Mouse (Mus musculus) cerebral cortex, adult 2 months (tissue): Measurements from ENCODE around the gene Phf14.

Experiments
- WGBS: fragments of 180-500 bp; shearing (Covaris S2); methylation state at CpG from one replicate; pipeline ENCODE4 v1.1.7; 2018; 5-methylcytosine and 5-hydroxymethylcytosine counted together

The Phf14 gene

DNA sequence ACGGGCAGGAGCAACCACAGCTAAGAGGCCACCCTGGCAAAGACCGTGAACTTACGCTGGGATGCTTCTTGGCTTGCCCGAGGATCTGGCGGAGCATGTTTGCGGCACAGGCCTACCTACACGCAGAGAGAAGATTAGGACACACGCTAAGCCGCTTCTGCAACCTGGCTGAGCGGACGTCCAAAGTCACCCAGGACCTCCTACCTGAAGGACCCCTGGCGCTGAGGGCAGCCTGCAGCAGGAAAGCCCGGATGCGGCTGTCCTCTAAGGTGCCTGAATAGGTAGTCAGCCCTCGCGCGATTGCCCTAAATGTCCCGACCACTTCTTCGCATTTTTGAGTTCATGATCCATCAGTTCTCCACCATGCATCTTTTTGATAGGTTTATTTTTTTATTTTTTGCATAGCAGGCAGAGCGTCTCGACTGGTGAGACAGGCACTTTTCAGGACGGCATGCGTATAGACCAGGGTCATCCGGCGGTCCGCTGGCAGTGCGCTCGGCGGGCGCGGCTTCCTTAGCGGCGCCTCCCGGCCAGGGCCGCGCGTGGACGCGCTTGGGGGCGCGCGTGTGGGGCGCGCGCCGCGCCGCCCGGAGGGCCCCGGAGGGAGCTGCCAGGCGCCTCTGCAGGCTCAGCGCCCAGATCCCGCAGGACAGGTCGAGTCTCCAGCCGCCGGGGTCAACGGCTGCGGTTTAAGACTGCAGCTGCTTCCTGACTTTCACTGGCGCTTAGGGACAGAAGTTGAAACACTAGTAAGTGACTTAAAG, at the start of gene Phf14, which contains the start of gene Ndufa4:
Gene Phf14 (plus strand): TSS at position 541 of the 764 bp plus-strand sequence.
Gene Ndufa4 (minus strand): TSS at position 229 of the 764 bp plus-strand sequence.
- WGBS = under 1% methylated on average over 59 of the region's 59 CpGs

DNA sequence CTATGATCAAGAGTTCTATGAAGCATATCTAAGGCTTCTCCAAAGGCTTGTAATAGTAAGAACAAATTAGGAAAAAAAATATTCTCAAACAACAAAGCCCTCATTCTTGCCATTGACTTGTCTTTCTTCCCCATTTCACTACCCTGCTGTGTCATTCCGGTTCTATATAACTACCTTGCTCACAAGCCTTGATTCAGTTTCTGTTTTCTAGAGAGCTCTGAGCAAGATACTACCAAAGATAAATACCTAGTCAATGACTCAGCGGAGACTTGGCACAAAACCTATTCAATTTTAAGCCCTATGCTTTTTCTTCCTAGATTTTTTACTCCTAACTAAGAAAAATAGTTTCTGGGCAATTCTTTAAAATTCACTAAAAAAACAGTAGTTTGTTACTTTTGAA, 32.2 kb upstream of the Phf14 start:
- no CpG with 5 or more reads among the region's 2 CpGs for WGBS

DNA sequence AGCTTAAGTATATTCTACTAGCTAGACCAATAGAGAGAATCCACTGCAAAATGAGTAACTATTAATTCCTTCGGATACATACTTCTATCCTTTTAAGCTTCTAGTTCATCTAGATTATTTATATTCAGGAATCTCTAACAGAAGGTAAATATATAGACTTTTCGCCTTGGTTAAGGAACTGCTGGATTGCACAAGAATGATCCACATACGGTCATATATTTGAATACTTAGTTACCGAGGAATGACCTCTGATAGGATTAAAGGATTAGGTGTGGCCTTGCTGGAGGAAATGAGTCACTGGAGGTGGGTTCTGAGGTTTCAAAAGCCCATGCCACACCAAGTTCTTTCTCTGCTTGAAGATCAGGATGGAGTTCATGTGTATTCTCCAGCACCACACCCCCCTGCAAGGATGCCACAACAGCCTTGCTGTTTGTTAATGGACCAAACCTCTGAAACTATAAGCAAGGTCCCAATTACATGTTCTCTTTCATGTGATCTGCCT, 6.7 kb upstream of the Phf14 start:
- WGBS = 87% methylated on average over 4 of the region's 4 CpGs

DNA sequence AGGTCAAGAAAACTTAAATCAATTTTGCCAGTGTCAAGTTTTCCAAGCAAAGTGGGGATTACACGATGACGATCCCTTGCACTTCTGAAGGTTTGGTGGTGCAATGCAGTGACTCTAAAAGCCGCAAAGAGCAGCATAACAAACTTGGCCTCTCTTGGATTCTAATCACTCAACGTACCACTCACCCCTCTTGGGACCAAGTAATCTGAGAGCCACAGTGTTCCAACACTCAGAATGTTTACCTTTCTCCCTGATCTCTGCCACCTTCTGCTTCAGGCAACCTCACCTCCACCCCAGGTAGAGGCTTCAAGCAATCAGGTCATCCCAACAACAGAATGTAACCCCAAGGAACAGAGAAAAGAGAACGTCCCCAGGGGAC, 730 bp upstream of the Phf14 start:
- WGBS = under 1% methylated on average over 5 of the region's 5 CpGs

DNA sequence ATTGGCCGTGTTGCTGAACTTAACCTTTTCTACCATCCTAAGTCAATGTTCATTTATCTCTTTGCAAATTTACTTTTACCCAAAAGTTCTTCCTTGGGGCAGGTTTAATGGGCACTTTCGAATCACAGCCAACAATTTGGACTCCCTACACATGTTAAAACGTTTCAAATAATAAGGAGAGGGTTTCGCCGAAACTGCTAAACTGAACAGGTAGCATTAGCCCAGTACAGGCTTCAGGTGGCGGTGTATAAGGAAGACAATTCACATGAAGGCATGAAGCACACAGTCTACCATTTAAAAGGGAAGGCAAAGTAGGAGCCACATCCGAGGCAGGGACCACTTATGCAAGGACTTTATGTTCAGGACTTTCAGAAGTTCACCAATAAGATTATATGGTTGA, 561 bp downstream of the Phf14 start:
- WGBS = 17% methylated on average over 7 of the region's 7 CpGs

DNA sequence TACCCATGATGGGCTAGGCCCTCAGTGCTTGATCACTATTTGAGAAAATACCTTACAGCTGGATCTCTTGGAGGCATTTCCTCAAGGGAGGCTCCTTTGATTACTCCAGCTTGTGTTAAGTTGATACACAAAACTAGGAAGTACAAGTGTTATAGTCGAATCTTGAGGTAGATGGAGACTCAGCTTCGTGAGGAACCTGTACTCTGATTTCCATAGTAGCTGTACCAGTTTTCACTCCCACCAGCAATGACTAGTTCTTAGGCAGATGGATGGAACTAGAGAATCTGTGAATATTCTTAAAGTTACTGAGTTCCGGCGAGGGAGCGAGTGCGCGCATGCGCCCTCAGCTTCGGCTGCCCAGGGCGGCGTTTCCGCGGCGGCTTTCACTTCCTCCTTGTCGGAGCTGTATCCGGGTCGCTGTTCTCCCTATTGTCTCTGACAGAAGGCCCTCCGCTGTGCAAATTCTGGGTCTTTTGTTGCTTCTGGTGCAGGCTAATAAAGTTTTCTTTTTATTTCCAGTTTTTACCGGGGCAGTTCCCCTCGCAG, 18.0 kb downstream of the Phf14 start:
- WGBS = under 1% methylated on average over 20 of the region's 20 CpGs

DNA sequence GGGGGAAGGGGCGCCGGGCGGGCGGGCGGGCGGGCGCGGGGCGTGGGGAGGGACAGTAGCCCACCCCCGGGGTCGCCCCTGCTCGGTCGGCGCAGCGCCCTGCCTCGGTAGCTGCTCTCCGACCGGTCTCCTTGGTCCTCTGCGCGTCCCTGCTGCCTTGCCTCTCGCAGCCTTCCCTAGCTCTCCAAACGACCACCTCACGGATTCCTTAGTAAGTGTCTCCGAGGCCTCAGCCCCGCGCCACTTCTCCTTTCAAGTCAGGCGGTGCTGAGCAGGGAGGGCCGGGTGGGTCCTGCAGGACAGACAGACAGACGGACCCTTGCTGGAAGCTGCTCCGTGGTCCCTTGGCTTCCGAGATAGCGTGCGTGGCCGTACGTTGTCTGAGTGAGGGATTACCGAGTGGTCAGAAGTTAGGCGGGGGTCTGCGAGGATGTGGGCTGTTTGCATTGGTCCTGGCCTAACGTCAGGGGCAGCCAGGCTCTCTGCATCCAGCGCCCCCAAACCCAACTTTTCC, 18.5 kb downstream of the Phf14 start:
- WGBS = under 1% methylated on average over 40 of the region's 40 CpGs

DNA sequence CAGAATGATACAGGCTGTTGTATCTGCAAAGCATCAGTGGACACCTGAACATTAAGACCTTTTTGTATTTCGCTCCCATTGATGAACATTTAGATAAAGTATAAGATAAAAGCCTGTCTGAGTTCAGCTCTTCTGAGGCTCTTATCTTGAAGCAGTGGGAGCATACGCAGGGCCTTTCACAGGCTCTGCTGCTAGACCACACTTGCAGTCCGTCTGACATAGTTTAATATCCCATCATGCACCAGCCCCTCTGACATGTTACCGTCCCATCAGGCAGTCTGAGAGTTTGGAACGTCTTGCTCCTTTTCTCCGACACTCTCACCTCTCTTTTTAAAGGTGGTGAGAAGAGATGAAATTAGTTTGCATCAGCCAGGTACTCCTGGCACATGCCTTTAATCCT, 19.9 kb downstream of the Phf14 start:
- 71% methylated on average over 6 of the region's 6 CpGs for WGBS

DNA sequence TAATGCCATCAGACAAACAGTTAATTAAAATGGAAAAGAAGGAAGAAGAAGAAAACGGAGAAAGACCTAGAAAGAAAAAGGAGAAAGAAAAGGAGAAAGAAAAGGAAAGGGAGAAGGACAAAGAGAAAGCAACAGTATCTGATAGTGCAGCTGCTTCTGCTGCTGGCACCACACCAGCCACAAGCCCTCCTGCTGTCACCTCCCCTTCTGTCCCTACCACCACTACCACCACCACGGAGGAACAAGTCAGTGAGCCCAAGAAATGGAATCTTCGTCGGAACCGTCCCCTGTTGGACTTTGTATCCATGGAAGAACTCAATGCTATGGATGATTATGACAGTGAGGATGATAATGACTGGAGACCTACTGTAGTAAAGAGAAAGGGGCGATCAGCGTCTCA, 25.8 kb downstream of the Phf14 start:
- 92% methylated on average over 7 of the region's 7 CpGs for WGBS

DNA sequence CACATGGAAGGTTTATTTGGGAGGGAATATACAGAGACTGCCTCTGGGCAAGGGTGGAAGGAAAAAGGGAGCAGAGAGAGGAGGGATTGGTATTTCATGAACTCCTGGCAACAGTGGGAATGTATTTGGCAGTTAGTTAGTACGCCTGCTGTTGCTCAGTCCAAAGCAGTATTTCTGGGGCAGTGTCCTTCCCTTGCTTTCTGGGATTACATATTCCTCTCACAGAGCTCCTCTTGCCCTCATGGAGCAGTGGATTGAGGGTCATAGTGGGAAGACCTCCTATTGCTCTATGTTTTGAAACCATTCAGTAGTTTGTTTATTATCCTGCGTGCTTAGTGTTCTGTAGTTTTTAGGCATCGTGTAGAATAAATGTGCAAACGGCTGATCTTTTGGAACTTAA, 34.5 kb downstream of the Phf14 start:
- 74% methylated on average over 4 of the region's 4 CpGs for WGBS

DNA sequence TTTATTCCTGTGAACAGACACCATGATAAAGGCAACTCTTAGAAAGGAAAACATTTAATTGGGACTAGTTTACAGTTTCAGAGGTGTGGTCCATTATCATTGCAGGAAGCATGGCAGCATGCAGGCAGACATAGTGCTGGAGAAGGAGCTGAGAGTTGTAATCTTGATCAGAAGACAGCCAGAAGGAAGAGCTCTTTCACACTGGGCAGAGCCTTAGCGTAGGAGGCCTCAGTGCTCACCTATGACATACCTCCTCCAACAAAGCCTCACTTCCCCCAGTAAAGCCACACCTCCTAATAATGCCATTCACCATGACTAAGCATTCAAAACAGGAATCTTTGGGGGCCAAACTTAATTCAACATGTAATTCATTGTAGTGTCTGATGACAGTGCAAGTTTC, 40.5 kb downstream of the Phf14 start:
- 92% methylated on average over 1 of the region's 1 CpGs for WGBS

DNA sequence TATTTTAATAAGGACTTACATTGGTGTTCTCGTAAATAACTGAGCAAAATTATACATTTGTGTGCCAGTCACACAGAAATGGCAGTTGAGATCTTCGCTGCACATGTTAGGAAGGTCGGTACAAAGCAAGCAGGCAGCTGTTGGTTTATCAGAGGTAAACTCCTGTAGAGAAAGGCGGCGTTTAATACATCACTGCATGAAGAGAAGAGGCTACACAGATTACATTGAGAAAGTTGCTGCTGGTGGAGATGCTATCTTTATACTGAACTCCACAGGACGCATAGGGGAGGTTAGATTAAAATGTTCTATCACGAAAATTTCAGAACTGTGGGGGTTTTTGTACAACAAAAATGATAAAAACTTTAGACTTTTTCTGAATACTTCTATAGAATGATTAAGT, 52.6 kb downstream of the Phf14 start:
- WGBS = 75% methylated on average over 7 of the region's 7 CpGs

DNA sequence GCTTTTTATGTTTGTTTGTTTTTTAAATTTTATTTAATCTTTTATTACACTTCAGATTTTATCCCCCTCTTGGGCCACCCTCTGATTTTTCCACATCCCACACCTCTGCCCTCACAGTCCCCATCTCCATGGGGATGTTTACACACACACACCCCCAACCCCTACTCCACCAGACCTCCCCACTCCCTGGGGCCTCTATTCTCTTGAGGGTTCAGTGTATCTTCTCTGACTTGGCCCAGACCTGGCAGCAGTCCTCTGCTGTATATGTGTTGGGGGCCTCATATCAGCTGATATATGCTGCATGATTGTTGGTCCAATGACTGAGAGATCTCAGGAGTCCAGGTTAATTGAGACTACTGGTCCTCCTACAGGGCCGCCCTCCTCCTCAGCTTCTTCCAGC, 86.2 kb downstream of the Phf14 start:
- WGBS = 100% methylated on average over 1 of the region's 1 CpGs

DNA sequence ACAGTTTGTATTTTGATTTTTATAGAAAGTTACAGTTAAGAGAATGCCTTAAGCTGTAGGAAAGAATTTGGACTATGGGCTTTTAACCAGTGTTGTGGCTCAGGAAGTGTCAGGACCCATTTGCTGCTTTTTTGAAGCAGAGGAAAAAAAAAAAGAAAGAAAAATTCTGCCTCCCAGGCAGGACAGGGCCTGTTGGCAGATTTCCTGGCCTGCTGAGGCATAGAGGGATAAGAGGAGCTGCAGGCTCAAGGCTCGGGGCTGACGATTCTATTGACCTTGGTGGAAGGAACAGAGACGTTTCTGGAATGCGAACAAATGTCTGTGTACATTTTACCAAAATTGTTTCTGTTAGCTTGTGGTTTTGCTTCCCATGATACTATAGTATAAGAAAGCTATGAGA, 91.0 kb downstream of the Phf14 start:
- WGBS = 83% methylated on average over 4 of the region's 4 CpGs

DNA sequence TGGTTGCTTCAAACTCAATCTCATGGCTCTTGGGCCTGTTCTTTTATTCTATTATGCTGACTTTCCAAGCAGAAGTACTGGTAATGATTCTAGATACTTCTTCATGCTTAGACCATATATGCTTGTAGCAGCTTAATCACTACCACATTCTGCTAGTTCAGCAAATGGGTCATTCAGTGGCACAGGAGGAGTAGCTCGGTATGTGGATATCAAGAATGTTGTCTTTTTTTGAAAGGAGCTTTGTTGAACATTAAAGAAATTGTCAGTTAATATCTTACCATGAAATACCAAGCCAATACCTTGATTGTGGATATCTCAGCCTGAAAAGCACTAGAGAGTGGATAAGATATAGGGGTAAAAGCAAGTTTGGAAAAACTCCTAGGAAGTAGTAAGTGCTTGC, 91.9 kb downstream of the Phf14 start:
- 98% methylated on average over 1 of the region's 1 CpGs for WGBS

DNA sequence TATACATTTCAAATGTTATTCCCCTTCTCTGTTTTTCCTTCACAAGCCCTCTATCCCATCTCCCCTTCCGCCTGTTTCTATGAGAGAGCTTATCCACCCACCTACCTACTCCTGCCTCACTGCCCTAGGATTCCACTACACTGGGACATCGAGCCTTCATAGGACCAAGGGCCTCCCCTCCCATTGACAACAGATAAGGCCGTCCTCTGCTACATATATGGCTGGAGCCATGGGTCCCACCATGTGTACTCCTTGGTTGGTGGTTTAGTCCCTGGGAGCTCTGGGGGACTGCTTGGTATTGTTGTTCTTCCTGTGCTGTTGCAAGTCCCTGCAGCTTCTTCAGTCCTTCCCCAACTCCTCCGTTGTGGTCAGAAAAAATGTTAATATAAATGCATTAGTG, 97.8 kb downstream of the Phf14 start:
- WGBS = 94% methylated on average over 4 of the region's 4 CpGs

DNA sequence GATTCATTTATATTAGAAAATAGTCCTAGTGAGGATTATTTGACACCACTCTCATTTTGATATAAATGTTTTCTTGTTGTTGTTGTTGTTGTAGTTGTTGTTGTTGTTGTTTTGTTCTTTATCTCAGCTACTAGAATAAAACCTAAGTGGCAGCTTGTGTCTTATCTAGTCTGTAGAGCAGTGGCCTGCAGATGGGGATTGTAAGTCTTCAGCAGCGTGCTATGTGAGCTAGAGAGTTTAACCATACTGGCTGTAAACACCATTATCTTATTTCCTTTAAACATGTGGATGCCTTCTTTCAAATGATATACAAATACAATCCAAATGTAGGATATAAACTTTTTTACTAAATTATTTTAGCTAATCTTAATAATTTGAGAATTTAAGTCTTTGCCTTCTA, 98.4 kb downstream of the Phf14 start:
- 94% methylated on average over 1 of the region's 1 CpGs for WGBS

DNA sequence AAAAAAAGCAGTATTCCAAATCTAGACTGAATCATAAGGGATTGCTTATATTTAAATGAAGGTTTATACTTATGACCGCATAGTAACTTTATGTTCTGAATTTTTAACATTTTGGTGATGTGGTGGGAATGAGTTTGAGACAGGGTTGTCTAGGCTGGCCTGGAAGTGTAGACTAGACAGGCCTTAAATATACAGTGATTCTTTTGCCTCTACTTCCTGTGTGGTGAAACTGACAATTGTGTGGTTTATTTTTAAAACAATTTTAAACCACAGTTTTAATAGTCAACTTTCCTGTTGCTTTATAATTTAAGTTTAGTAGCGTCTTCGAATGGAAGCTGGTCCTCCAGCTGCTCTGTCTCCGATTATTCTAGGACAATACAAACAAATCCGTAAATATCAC, 104.5 kb downstream of the Phf14 start:
- WGBS = 80% methylated on average over 5 of the region's 5 CpGs

DNA sequence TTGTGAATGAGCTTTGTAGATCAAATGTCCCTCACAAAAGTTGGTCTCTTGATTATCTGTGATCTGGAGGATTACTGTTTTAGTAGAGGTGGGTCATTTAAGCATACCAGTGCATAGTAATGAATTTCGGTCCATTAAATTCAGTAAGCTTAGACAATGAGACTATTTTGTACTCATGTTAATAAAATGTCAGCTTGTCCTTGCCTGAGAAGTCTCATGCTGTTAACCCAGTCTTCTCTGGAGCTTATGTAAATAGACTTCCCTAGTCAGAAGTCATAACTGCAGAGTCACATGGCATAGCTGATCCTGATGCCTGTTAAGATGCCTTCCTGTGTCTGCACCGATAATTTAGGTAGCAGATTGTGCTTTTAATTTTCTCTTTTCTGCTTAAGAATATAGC, 106.4 kb downstream of the Phf14 start:
- 41% methylated on average over 2 of the region's 2 CpGs for WGBS

DNA sequence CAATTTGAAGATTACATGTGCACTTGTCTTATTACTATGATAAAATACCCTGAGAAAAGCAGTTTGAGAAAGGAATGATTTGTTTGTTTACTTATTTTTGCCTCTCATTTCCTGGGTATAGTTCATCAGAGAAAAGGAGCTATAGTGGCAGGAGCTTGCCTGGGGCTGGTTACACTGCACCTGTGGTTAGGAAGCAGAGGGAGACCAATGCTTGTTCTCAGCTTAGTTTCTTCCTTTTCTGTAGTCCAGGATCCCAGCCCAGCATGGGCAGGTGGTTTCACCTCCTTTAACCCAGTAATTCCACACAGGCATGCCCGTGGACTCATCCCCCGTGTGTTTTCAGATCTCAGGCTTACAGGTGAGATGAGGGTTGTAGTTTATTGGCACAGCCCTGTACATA, 107.1 kb downstream of the Phf14 start:
- 92% methylated on average over 2 of the region's 2 CpGs for WGBS

DNA sequence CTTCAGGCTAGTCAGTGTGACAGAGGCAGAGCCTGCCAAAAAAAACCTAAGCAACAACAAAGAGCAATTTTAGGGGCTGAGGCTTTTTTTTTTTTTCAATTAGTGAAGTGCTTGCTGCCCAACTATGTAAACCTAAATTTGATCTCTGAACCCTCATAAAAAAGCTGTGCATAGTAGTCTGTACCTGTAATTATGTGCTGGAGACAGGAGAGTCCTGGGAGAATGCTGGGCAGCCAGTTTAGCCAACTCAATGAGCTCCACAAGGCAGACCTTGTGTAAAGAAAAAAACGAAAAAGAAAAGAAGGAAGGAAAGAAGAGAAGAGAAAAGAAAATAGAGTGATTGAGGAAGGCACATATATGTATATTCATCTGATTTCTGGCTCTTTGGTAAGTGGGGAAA, 112.1 kb downstream of the Phf14 start:
- WGBS = 44% methylated on average over 1 of the region's 1 CpGs

DNA sequence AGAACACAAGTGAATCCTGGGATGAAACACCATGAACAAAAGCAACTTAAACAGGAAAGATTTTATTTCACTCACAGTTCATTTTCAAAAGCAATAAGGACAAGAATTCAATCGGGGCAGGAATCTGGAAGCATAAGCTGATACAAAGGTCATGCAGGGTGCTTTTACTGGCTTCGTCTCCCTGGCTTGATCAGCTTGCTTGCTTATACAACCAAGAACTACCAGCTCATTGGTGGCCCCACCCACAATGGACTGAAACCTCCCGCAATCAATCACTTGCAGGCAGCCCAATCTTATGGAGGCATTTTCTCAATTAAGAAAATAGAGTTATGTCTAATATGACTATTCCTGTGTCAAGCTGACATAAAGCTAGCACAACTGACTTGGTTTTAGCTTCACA, 112.5 kb downstream of the Phf14 start:
- 91% methylated on average over 3 of the region's 3 CpGs for WGBS

DNA sequence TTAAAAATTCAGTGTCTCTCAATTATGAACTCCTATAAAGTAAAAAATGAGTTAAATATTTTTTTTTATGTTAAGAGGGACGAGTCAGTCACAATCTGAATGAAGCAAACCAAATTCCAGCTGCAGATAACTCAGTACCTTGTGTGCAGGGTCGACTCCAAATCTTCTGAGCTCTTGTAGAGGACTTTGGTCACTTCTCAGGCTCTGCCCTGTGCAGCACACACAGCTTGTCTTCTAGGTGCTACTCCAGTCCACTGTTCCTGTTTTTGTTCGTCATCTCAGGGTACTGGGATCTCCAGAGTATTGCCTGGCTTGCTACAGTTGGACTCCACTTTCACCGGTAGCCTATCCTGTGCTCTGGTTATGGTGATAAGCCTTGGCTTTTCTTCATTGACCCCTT, 113.1 kb downstream of the Phf14 start:
- WGBS = 95% methylated on average over 4 of the region's 4 CpGs
